Comparison of ENCODE assay signal across 8 mouse cellular contexts in the genomic region with DNA sequence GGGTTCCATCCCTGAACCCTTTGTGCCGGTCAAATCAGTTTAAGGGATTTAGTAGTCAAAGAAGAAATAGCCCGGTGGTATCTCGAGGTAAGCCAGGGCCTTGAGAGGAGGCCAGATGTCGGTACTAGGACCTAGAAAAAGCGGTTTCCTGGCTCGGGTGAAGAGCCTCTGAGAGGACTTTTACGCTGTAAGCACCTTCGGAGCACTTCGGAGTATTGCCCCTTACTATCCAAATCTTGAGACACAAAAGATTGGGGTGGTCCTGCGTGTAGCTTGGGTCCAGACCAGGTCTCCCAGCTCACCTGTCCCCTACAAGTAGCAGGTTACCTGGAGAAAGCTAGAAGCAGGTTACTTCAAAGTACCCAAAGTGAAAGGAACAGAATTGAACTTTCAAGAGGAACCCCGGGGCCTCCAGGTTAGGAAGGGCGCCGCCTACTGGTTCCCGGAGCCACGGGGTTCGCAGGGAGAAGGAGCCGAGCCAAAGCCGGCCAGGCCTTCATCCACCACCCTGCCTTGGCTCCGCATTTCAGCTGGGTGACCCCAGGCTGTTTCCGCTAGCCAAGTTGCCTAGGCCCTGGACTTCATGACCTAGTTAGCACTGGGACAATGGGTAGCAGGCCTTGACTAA. TPM values are rescaled to one million over a fixed set of nuclear protein-coding genes. Genes with fewer than 3 reads are reported as not detected.
DNase-seq lines count a peak whose midpoint lies in the region; ATAC-seq lines count a peak whose summit lies in the region.

No protein-coding gene starts in this region.

- H3K4me1 ChIP-seq in embryonic facial prominence, embryonic 12.5 days, result peaks cover 45% of the 10 kb centered on the region
- peaks cover 8% of the 10 kb centered on the region for H3K4me1 ChIP-seq in hindbrain, embryonic 11.5 days (replicated peaks; ENCODE audit: control insufficient read depth, insufficient read depth, low read length)
- peaks cover 38% of the 10 kb centered on the region for H3K4me1 ChIP-seq in midbrain, embryonic 14.5 days (ENCODE audit: control insufficient read depth, insufficient read depth, low read length)

- peak overlapping the region; percentile 42 for H3K4me3 ChIP-seq in embryonic facial prominence, embryonic 12.5 days
- peak overlapping the region; percentile 38 for H3K4me3 ChIP-seq in hindbrain, embryonic 11.5 days (ENCODE audit: low read depth, low read length)
- H3K4me3 ChIP-seq in midbrain, embryonic 14.5 days (replicated peaks; ENCODE audit: low read depth, low read length), result peak overlapping the region; percentile 45

- WGBS in embryonic facial prominence, embryonic 12.5 days, result 9% methylated on average over 20 of the region's 20 CpGs
- WGBS in hindbrain, embryonic 11.5 days, result 6% methylated on average over 20 of the region's 20 CpGs
- WGBS in midbrain, embryonic 14.5 days, result 4% methylated on average over 20 of the region's 20 CpGs

- H3K27me3 ChIP-seq in embryonic facial prominence, embryonic 12.5 days, result peaks cover 55% of the 10 kb centered on the region
- H3K27me3 ChIP-seq in hindbrain, embryonic 11.5 days (ENCODE audit: control insufficient read depth, insufficient read depth, low read length), result peaks cover 19% of the 10 kb centered on the region
- H3K27me3 ChIP-seq in midbrain, embryonic 14.5 days (ENCODE audit: control insufficient read depth, insufficient read depth, low read length), result peaks cover 23% of the 10 kb centered on the region

- peak overlapping the region; percentile 28 for H3K9ac ChIP-seq in embryonic facial prominence, embryonic 12.5 days
- peak overlapping the region; percentile 66 for H3K9ac ChIP-seq in hindbrain, embryonic 11.5 days (ENCODE audit: low read depth, low read length)
- H3K9ac ChIP-seq in midbrain, embryonic 14.5 days (replicated peaks; ENCODE audit: low read length), result peak overlapping the region; percentile 68

- no peak for ATAC-seq in embryonic facial prominence, embryonic 12.5 days (ENCODE audit: insufficient number of reproducible peaks, insufficient read depth, low FRiP score, low TSS enrichment)
- no peak for ATAC-seq in hindbrain, embryonic 11.5 days (ENCODE audit: low FRiP score)
- ATAC-seq in midbrain, embryonic 14.5 days (ENCODE audit: low FRiP score, low TSS enrichment), result no peak

- DNase-seq in adrenal gland, adult 18-20 months (ENCODE audit: low spot score in 2 of 2), result peak; percentile 18 to 61
- no peak for DNase-seq in adrenal gland, adult 8-10 months
- DNase-seq in CD4-positive, CD25-positive, alpha-beta regulatory T cell, adult 2 months (ENCODE audit: low read depth, low spot score), result peak; percentile 68
- peak; percentile 87 for DNase-seq in hindbrain, embryonic 11.5 days (ENCODE audit: low spot score)
- peak; percentile 64 for DNase-seq in liver
- peak; percentile 84 for DNase-seq in midbrain, embryonic 14.5 days
- peak; percentile 85 for DNase-seq in thymus, postnatal 4 days

- 0 out of 2 replicates have a peak, but pooled peaks cover 3% of the 10 kb centered on the region for H3K36me3 ChIP-seq in embryonic facial prominence, embryonic 12.5 days
- H3K36me3 ChIP-seq in hindbrain, embryonic 11.5 days (ENCODE audit: control insufficient read depth, insufficient read depth, low read length), result 0 out of 2 replicates have a peak, but pooled peaks cover 3% of the 10 kb centered on the region
- H3K36me3 ChIP-seq in midbrain, embryonic 14.5 days (ENCODE audit: control insufficient read depth, insufficient read depth, low read length), result peaks cover 15% of the 10 kb centered on the region; the same call in 1 of the 2 replicates

- peak overlapping the region; percentile 8; the same call in 1 of the 2 replicates for H3K27ac ChIP-seq in embryonic facial prominence, embryonic 12.5 days
- peak overlapping the region; percentile 87 for H3K27ac ChIP-seq in hindbrain, embryonic 11.5 days (ENCODE audit: low read depth, low read length)
- H3K27ac ChIP-seq in midbrain, embryonic 14.5 days (replicated peaks; ENCODE audit: low read depth, low read length), result peak overlapping the region; percentile 85

- H3K9me3 ChIP-seq in embryonic facial prominence, embryonic 12.5 days, result no peaks in the 10 kb centered on the region
- H3K9me3 ChIP-seq in hindbrain, embryonic 11.5 days (ENCODE audit: control insufficient read depth, low read length), result no peaks in the 10 kb centered on the region
- no peaks in the 10 kb centered on the region for H3K9me3 ChIP-seq in midbrain, embryonic 14.5 days (ENCODE audit: control insufficient read depth, low read length)

- peak overlapping the region; percentile 55 for H3K4me2 ChIP-seq in embryonic facial prominence, embryonic 12.5 days (replicated peaks)
- peak overlapping the region; percentile 73 for H3K4me2 ChIP-seq in hindbrain, embryonic 11.5 days (replicated peaks; ENCODE audit: low read depth, low read length)
- peak overlapping the region; percentile 70 for H3K4me2 ChIP-seq in midbrain, embryonic 14.5 days (ENCODE audit: low read length)

RNA-seq across cellular contexts. Expression of gene Irx5, which starts 6.8 kb away (rescaled TPM):
- 1 to 10 TPM; 1.0 to 2.0 TPM for total RNA-seq in adrenal gland, adult 18-20 months (2021)
- 1 to 10 TPM; 2.0 to 2.4 (median 2.3) TPM for total RNA-seq in adrenal gland, adult 8-10 months (2022)
- polyA plus RNA-seq in embryonic facial prominence, embryonic 12.5 days (2016; fragmentation: Nextera tagmentation; extraction: Ambion mirVana), result 27.2 and 33.6 TPM in 2 replicates
- polyA plus RNA-seq in hindbrain, embryonic 11.5 days (2014; fragmentation: Nextera tagmentation; extraction: Ambion mirVana), result 23.2 and 25.5 TPM in 2 replicates
- polyA plus RNA-seq in midbrain, embryonic 14.5 days (2014; fragmentation: Nextera tagmentation; extraction: Ambion mirVana), result 30.7 and 32.2 TPM in 2 replicates

Comparison
In these comparisons a context has a peak if more than half of its experiments do, and no peak if none do; other contexts are left out.
1. H3K27ac ChIP-seq: peak in every context shown above with its lines; median percentile 87 in hindbrain, embryonic 11.5 days; 85 in midbrain, embryonic 14.5 days; 8 in embryonic facial prominence, embryonic 12.5 days.